Mouse (Mus musculus) liver, embryonic 16.5 days (tissue): Measurements from ENCODE around the gene Prune2. TPM values are rescaled to one million over a fixed set of nuclear protein-coding genes. Genes with fewer than 3 reads are reported as not detected.

Experiments used
- ATAC-seq: fragments of 200-750 bp; cut with Nextera tagmentation; 2 replicates; pipeline ENCODE4 v1.8.0; 2017; ENCODE audit warnings: low read depth, mild to moderate bottlenecking, moderate number of reproducible peaks, moderate library complexity
- H3K27ac ChIP-seq: fragments of 300-500 bp; sonication (generic); 2 replicates; pipeline ENCODE4 v1.5.1; 2014; ENCODE audit warnings: mild to moderate bottlenecking, low read length
- H3K27me3 ChIP-seq: fragments of 300-500 bp; sonication (generic); 2 replicates; pipeline ENCODE4 v1.6.1; 2014; ENCODE audit warnings: low read depth, low read length, mixed read lengths; ENCODE audit not compliant: control insufficient read depth, insufficient read depth
- H3K36me3 ChIP-seq: fragments of 300-500 bp; sonication (generic); 2 replicates; pipeline ENCODE4 v1.6.1; 2014; ENCODE audit warnings: mild to moderate bottlenecking; ENCODE audit not compliant: control insufficient read depth, insufficient read depth
- H3K4me1 ChIP-seq: fragments of 300-500 bp; sonication (generic); 2 replicates; pipeline ENCODE4 v1.6.1; 2014; ENCODE audit warnings: low read depth, low read length, mixed read lengths; ENCODE audit not compliant: control insufficient read depth
- H3K4me2 ChIP-seq: fragments of 300-500 bp; sonication (generic); 2 replicates; pipeline ENCODE4 v1.6.1; 2014; ENCODE audit warnings: low read depth, low read length, mixed read lengths
- H3K4me3 ChIP-seq: fragments of 300-500 bp; sonication (generic); 2 replicates; pipeline ENCODE4 v1.5.1; 2014; ENCODE audit warnings: low read depth, mild to moderate bottlenecking, low read length
- H3K9ac ChIP-seq: fragments of 300-500 bp; sonication (generic); 2 replicates; pipeline ENCODE4 v1.6.1; 2014; ENCODE audit warnings: low read depth, low read length
- H3K9me3 ChIP-seq: fragments of 300-500 bp; sonication (generic); replicated peaks from 2 replicates; pipeline ENCODE4 v1.6.1; 2016; ENCODE audit warnings: low read length; ENCODE audit not compliant: control insufficient read depth
- WGBS: fragments of 180-500 bp; shearing (Covaris S2); extraction: QIAGEN DNeasy Blood & Tissue Kit; methylation state at CpG from one replicate; pipeline ENCODE4 v1.1.7; 2014; ENCODE audit not compliant: insufficient replicate concordance; 5-methylcytosine and 5-hydroxymethylcytosine counted together
- polyA plus RNA-seq: library from polyadenylated mRNA; unstranded; fragments of >200 nt; fragmentation: Nextera tagmentation; extraction: Ambion mirVana; gene quantifications from 2 replicates; pipeline ENCODE4 v1.2.1, GENCODE M21; 2015

Prune2 gene
- polyA plus RNA-seq, 1 experiment from 2014 or later = 0.45 TPM

GRCm38 (mm10) chr19:17244544-17244943 is 288.6 kb downstream of the Prune2 start:
- Histone ChIP-seq H3K27me3 (no peaks in the 10 kb centered on the region), H3K36me3 (no peaks in the 10 kb centered on the region), H3K9ac (no peak overlapping the region), H3K9me3 (no peaks in the 10 kb centered on the region), H3K4me2 (no peak overlapping the region), H3K4me3 (no peak overlapping the region), H3K27ac (no peak overlapping the region), H3K4me1 (no peaks in the 10 kb centered on the region)
- no peak for ATAC-seq
- WGBS = 71% methylated on average over 7 of the region's 7 CpGs

GRCm38 (mm10) chr19:17247352-17247925 is 291.5 kb downstream of the Prune2 start:
- Histone ChIP-seq H3K4me2 (no peak overlapping the region), H3K4me3 (no peak overlapping the region), H3K27me3 (no peaks in the 10 kb centered on the region), H3K4me1 (no peaks in the 10 kb centered on the region), H3K9me3 (no peaks in the 10 kb centered on the region), H3K36me3 (no peaks in the 10 kb centered on the region), H3K27ac (no peak overlapping the region), H3K9ac (no peak overlapping the region)
- 53% methylated on average over 8 of the region's 8 CpGs for WGBS
- no peak for ATAC-seq

GRCm38 (mm10) chr19:17249691-17250090 is 293.8 kb downstream of the Prune2 start:
- Histone ChIP-seq H3K4me1 (no peaks in the 10 kb centered on the region), H3K27ac (no peak overlapping the region), H3K9me3 (no peaks in the 10 kb centered on the region), H3K9ac (no peak overlapping the region), H3K36me3 (no peaks in the 10 kb centered on the region), H3K27me3 (no peaks in the 10 kb centered on the region), H3K4me2 (no peak overlapping the region), H3K4me3 (no peak overlapping the region)
- no peak for ATAC-seq
- 62% methylated on average over 9 of the region's 9 CpGs for WGBS

- Histone ChIP-seq H3K4me1 (no peaks in the 10 kb centered on the region), H3K36me3 (no peaks in the 10 kb centered on the region), H3K9me3 (no peaks in the 10 kb centered on the region), H3K9ac (no peak overlapping the region), H3K27me3 (no peaks in the 10 kb centered on the region), H3K4me3 (no peak overlapping the region), H3K27ac (no peak overlapping the region), H3K4me2 (no peak overlapping the region)
- no peak for ATAC-seq
- WGBS = 64% methylated on average over 7 of the region's 7 CpGs
Measured at GRCm38 (mm10) chr19:17250801-17251200, 294.9 kb downstream of the Prune2 start.

DNA sequence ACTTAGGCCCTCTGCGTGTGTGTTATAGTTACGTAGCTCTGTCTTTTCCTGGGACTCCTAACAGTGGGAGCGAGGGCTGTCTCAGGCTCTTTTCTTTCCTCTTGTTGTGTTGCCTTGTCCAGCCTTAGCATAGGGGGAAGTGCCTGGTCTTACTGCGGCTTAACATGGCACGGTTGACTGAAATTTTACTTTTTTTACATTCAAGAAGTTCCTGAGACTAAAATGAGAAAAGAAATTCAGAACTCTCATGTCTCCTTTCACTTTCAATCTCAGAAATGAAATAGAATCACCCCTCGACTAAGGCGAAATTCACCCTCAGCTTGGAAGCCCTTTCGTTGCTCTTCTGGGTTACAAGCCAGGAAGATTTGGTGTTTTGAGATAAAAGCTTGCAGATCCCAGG is 295.5 kb downstream of the Prune2 start:
- Histone ChIP-seq H3K27ac (no peak overlapping the region), H3K4me3 (no peak overlapping the region), H3K36me3 (no peaks in the 10 kb centered on the region), H3K4me2 (no peak overlapping the region), H3K27me3 (no peaks in the 10 kb centered on the region), H3K9me3 (no peaks in the 10 kb centered on the region), H3K9ac (no peak overlapping the region), H3K4me1 (no peaks in the 10 kb centered on the region)
- ATAC-seq = no peak
- 64% methylated on average over 8 of the region's 8 CpGs for WGBS

DNA sequence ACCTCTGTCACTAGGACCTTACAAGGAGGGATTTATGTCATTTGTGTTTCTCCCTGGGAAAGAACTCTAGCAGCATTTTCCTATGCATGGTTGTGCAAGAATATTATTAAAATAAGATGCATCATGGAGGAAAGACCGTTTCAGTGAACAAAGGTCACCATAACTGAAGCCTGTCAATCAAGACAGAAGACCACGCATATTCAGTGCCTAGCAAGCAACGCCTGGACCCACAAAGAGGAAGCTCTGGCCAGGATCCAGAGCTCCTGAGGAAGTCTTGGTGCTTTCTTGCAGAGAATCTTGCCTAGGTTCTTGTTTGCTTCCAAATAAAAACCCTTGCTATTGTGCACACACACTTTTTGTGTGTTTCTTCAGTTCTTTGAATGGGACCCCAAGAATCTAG is 296.9 kb downstream of the Prune2 start:
- 13% methylated on average over 3 of the region's 3 CpGs for WGBS
- H3K4me1 ChIP-seq = no peaks in the 10 kb centered on the region

GRCm38 (mm10) chr19:17255511-17255910 is 299.6 kb downstream of the Prune2 start:
- Histone ChIP-seq H3K27ac (no peak overlapping the region), H3K36me3 (no peaks in the 10 kb centered on the region), H3K4me3 (no peak overlapping the region), H3K27me3 (no peaks in the 10 kb centered on the region), H3K4me1 (no peaks in the 10 kb centered on the region), H3K4me2 (no peak overlapping the region), H3K9me3 (no peaks in the 10 kb centered on the region), H3K9ac (no peak overlapping the region)
- 53% methylated on average over 4 of the region's 4 CpGs for WGBS
- ATAC-seq = no peak

More for the DNA sequence above, 296.9 kb downstream of the Prune2 start:
- no peak overlapping the region for H3K4me3 ChIP-seq
- no peak overlapping the region for H3K9ac ChIP-seq
- H3K4me2 ChIP-seq = no peak overlapping the region
- H3K27ac ChIP-seq = no peak overlapping the region
- no peaks in the 10 kb centered on the region for H3K9me3 ChIP-seq
- ATAC-seq = no peak
- no peaks in the 10 kb centered on the region for H3K27me3 ChIP-seq
- H3K36me3 ChIP-seq = no peaks in the 10 kb centered on the region

- no peak; the same call in 1 of the 2 replicates for ATAC-seq
- H3K27me3 ChIP-seq = no peaks in the 10 kb centered on the region
- H3K4me1 ChIP-seq = no peaks in the 10 kb centered on the region
- H3K4me3 ChIP-seq = no peak overlapping the region
- no peak overlapping the region for H3K9ac ChIP-seq
- 52% methylated on average over 8 of the region's 8 CpGs for WGBS
- H3K4me2 ChIP-seq = no peak overlapping the region
- H3K36me3 ChIP-seq = no peaks in the 10 kb centered on the region
- no peaks in the 10 kb centered on the region for H3K9me3 ChIP-seq
- no peak overlapping the region for H3K27ac ChIP-seq
Measured at GRCm38 (mm10) chr19:17256388-17256787, 300.5 kb downstream of the Prune2 start.

- no peak overlapping the region for H3K4me2 ChIP-seq
- no peaks in the 10 kb centered on the region for H3K36me3 ChIP-seq
- 74% methylated on average over 10 of the region's 10 CpGs for WGBS
- no peak overlapping the region for H3K9ac ChIP-seq
- no peaks in the 10 kb centered on the region for H3K9me3 ChIP-seq
- no peak overlapping the region for H3K27ac ChIP-seq
- no peak overlapping the region for H3K4me3 ChIP-seq
- ATAC-seq = no peak
- H3K27me3 ChIP-seq = no peaks in the 10 kb centered on the region
- no peaks in the 10 kb centered on the region for H3K4me1 ChIP-seq
Measured at GRCm38 (mm10) chr19:17256867-17257266, 300.9 kb downstream of the Prune2 start.
